Mouse (Mus musculus) kidney, adult 18-20 months (tissue): ENCODE measurements around the gene Katnal1.

Experiments used
- DNase-seq: peaks from one replicate; pipeline ENCODE4 v3.0.0; 2021

The Katnal1 gene

DNA sequence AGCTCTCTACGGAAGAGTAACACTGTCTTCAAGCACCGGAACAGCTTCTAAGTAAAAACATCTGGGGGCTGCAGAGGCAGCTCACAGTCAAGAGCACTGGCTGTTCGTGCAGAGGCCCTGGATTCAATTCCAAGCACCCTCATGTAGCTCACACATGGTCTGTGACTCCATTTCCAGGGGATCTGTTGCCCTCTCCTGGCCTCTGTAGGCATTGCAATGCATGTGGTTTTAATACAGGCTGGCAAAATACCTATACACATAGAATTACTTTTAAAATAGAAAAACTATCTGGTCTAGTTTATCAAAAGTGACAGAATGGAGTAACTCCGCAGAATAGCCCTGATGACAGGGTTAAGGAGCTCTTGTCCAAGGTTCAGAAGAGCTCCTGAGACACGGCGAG is 49.9 kb downstream of the Katnal1 start:
- DNase-seq = no peak

DNA sequence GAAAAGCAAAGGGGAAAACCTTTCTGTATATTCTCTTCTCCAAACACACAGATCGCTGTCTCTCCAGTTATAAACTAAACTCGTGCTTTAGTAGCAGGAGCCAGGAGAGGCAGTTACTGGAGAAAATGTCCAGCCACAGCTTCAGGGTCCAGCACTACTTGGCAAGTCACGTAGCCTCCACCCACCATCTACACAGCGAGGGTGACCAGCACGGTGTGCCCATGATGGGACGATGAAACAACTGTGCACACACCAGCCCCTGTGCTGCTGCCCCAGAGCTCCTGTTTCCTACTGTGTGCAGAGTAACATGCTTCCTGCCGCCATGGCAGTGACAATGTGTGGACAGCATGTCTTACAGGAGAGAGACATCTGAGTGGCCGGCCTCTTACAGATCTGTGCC is 56.0 kb downstream of the Katnal1 start:
- DNase-seq = no peak

DNA sequence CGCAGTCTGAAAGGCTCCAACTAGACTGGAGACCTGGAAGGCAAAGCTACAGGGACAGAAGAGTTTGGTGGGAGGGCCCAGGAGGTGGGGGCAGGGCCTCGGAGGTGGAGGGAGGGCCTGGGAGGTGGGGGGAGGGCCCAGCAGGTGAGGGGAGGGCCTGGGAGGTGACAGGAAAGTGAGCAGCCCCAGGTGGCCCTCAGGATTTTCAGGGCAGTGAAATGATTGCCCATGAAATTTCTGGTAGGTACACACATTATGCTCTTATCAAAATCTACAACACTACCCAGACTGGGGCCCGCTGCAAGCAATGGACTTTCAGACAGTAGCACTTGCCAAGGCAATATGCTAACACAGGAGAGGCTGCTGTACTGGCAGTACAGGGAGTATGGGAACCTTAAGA is 59.5 kb downstream of the Katnal1 start:
- no peak for DNase-seq

DNA sequence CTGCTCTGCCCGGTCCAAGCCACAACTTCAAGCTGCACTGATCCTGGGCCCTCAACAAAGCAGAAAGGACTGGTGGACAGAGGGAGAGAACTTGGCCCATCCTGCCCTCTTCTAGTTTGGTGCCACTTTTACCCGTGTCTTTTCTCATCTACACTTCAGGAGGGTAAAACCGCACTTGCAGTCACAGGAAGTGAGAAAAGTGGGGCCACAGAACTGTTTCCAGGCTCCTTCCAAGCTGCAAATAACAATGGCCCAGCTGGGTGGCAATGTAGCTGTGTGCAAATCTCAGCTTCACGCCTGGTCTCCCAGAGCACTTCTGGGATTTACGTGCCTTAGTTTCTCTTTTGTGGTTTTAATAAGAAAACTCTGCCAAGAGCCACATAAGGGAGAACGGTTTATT is 61.4 kb downstream of the Katnal1 start:
- DNase-seq = no peak

DNA sequence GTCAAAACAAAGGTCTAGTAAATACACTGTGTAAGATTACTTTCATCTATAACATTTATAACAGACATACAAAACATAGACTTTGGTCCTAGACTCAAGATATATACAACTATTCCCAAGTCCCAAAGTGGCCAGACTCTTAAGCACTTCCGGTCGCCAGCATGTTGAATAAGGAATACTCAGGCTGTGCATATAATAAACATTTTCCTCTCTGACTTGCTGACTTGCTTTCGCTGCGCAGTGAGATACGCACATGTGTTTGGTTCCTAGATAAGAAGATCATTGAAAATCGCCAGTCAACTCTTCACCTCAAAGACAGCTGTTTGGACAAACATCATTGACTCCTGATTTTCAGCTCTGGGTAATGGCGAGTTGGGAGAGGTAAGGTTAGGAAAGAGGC is 61.9 kb downstream of the Katnal1 start:
- no peak for DNase-seq

DNA sequence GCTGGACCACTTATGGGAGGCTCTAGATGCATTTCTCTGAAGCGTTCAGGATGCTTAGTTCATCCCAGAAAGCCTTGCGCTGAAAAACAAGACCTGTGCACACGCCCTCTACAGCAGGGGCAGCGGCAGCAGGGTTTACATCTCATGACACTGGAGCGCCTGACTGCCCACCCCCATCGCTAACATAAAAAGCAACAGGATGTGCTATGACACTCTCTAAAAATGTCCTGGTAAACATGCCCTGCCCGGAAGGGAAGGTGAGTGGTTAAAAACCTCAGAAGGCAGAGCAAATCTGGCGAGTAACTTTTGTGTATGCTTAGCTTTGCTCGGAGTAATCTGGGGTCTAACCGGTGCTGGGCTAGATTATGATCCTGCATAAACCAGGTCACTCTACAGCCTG is 62.5 kb downstream of the Katnal1 start:
- no peak for DNase-seq

DNA sequence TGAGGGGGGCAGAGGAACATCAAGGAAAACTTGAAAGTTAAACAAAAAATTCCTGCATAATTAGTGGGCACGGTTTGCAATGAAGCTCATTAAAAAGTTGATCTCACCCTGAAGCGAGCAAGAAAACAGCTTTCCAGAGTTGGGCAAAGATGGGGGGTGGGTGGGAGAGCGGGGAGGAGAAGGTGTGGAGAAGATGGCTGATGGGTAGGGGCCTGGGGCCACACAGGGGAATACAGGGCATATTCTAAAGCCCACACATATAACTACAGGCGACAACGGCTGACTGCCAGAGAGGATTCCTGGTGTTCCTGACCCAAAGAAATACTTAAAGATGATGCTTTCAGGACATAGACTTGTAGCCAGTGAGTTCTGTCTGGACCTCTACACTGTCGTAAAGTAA is 65.7 kb downstream of the Katnal1 start:
- no peak for DNase-seq

DNA sequence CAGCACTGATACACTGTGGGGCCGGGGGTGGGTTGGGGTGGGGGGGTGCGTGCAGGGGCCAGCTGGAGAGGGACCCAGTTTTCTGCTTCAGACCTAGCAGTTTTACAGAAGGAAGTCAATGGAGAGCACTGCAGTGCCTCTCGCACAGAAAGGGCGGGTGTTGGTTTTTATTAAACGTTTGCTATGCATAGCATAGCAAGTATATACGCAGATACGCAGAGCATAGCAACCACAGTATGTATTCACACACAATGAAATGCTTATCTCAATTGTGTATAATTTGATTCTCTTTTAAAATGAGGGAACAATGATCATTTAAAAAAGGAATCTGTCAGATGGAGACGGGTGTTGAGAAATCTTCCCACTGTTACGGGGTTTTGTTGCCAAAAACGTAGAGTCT is 66.3 kb downstream of the Katnal1 start:
- no peak for DNase-seq

DNA sequence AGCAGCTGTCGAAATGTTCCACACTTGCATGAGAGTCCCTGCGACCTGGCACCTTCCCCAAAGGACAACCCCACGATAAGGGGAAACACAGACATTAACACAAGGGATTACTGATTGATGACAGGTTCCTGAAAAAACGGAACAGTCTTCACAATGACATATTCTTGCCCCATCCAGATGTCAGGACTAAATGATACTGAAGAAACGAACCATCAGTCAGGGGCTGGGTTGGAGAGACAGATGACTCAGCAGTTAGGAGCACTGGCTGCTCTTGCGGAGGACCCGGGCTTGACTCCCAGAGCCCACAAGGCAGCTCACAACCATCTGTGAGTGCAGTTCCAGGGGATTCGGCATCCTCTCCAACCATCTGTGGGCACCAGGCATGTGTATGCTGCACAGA is 67.0 kb downstream of the Katnal1 start:
- DNase-seq = no peak

DNA sequence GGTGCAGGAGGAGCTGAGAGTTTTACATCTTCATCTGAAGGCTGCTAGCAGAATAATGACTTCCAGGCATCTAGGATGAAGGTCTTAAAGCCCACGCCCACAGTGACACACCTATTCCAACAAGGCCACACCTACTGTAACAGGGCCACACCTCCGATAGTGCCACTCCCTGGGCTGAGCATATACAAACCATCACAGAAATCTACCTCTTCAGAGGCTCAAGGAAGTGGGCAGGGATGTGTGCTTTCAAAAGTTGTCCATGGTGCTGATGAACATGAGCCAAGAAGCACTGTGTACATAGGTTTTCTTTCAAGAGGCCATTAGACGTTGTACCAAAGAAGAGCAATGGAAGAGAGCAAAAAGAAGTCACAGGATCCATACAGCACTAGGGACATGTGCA is 71.6 kb downstream of the Katnal1 start:
- DNase-seq = no peak

DNA sequence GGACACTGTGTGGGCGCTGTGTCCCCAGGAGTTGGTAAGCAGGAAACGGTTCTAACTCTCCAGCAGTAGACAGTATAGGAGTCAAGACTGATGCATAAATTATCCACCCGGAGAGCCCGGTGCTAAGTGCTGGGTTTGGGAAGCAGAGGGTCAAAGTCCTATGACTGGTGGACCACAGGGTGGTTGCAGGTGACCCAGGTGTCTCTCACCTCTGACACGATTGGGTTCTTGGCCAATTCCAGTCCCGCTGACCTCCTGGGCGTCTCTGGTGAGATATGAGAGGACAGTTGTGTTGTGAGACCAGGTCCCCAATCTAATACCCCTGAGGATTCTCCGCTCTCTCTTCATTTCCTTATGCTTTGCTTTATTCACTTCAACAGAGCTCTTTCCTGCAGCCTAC is 74.1 kb downstream of the Katnal1 start:
- no peak for DNase-seq

DNA sequence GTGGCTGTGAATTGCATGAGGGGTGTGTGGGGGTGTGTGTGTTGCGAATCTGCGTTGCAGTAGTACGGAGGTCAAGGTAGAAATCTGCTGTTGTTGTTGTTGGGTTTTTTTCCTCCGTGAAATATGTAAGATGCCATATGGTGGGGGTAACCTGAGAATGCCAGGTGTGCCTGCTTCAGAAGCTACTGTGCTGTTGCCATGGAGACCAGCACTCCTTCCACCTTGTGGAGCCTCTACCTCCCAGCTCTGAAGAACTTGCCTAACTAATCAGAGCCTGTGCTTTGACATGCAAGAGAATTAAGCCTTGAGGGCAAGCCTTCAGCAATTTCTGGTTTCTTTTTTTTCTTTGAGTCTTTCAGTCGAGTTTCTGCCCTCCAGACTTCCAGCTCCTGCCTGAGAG is 75.0 kb downstream of the Katnal1 start:
- DNase-seq = no peak

DNA sequence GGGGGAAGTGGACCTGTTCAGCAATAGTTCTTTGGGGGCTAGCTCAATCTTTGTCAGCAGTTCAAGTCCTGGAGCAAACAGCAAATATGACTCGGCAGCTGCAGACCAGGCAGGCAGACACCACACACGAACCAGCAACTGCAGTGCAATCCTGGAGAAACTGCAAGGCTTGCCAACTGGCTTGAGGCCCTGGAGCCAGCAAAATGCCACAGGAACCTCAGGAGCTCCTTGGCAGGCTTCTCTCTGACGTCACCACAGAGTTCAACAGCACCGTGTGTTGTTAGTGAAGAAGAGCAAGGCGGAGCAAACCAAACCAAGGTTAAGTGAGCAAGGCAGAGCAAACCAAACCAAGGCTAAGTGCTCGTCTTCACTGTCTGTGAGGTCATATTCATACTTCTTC is 79.6 kb downstream of the Katnal1 start:
- no peak for DNase-seq

DNA sequence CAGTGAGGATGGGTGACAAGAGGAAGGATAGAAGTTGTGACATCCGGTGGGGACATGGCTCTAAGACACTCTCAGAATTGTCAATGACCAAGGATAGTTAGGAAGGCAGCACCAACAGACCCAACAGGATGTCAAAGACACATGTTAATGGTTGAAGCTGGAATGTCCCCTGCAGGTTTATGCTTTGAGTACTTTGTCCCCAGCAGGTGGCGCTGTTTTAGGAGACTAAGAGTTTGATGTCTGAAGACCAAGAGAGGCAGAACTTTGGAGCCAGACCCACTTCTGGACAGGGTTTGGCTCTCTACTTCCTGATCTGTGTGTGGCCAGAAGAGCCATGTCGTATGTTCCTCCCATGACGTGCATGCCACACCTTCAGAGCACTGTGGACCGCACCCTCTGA is 82.1 kb downstream of the Katnal1 start:
- DNase-seq = no peak

DNA sequence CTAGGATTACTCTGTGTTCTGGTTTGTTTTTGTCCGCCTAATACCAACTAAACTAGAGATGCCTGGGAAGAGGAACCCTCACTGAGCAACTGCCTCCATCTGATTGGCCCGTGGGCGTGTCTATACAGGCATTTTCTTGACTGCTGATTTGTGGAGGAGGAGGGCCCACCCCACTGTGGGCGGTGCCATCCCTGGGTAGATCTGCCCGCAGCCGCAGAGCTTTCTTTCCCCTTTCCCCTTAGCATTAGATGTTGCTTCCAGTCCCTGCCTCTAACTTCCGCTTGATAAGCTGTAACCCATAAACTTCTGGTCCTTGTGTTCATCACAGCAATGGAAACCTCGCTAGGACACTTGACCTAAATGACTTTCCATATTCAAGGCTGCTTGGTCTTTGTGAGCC is 92.1 kb downstream of the Katnal1 start:
- no peak for DNase-seq

DNA sequence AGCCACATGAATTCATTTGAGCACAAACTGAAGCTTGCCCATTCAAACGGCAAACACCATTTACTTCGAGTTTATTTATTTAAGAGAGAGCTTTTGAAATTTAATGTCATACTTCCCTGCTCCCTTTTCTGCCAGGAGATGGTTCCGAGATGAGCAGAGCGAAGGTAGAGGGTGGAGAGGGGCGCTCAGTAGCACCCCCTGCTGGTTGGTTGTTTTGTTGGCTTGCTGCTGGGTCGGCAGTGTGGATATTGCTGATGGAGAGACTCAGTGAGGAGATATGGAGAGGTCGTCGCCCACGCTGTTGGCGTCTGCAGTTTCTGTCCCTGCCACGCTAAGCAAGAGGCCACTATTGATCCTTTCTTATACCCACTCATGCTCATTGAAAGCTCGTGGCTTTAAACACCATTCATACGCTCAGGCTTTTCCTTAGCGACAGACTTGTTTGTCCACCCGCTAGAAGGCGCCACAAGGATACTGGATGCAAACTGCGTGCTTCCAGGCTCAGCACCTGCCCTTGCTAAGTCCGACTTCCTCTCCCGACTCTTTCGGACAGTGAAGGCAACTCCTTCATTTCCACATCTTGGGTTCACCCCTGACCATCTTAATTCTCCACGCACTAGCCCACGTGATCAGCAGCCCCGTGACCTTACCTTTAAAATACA is 97.4 kb downstream of the Katnal1 start:
- DNase-seq = peak; percentile 84

DNA sequence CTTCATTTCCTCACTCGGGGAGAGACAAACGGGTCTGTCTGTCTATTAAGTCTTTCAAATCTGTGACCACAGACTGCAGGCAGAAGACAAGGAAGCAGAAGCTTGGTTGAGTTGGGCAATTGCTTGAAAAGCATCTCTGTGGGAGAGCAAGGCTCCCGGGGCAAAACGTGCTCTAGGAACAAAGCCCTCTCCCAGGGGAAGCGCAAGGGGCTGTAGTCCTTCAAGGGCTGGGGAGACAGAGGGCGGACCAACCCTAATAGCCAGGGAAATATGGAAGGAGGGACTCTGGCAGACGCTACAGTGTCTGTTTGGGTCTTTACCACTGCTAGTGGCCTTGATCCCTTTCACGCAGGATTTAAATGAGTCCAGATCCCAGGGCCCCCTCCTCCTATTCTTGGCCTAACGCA is 98.0 kb downstream of the Katnal1 start:
- DNase-seq = no peak

DNA sequence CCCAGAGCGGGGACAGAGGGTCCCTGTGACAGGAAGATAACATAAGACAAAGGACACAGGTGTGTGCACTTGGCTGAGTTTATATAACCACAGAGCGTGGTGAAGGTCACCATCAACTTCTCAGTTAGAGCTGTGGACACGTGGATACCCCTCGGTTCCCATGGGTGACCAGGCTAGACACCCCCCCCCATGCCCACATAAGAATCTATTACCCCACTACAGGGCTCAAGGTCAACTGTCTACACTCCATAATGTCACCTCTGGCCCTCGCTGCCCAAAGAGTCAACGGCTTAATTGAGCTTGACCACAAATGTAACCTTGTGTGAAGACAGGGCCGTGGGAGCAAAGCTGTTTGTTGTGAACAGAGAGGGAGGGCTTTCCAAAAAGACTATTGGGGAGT is 103.4 kb downstream of the Katnal1 start:
- DNase-seq = no peak

DNA sequence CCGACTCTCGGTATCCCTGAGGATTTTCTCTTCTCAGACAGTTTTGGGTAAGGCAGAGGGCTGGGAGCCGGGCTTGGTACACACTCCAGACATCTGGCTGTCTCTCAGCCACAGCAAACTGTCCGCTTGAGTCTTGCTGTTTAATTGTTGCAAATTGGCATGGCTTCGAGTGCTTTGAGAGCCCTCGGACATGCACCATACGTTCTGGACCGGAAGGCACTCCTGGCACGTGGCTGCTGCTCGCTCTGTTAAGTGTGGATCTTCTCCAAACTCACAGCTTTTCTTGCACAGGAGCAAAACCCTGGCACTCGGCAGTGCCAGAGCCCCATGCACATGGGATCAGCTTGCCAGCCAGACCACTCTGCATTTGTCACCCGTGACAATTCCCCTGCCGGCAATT is 106.3 kb downstream of the Katnal1 start:
- no peak for DNase-seq
